Mouse (Mus musculus): Measurements from ENCODE around the gene Tmem29. TPM values are rescaled to one million over a fixed set of nuclear protein-coding genes. Genes with fewer than 3 reads are reported as not detected.

Tmem29 gene
- polyA plus RNA-seq, 1 experiment: 19.0 TPM

DNA sequence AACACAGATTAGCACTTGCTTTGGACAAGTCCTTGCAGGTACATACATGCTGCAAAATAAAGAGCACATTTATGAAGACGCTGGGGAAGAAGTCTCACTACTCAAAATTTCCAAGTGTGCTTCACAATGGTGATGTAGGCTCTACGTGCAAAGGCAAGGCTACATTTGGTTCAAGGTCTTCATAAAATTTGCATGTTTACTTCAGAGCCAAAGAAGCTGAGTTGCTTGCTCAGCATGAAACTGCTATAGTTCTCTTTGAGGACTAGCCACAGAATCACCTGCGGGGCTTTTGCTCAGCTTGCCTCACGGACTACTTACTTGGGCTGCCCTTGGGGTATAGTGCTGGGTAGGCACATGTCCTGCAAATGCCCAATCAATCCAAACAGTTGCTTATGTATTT, 45.4 kb downstream of the Tmem29 start:
- Histone ChIP-seq H3K4me3 (ENCODE audit: insufficient read depth, low read depth, low read length) (no peak overlapping the region), H3K27ac (replicated peaks; ENCODE audit: low read depth, low read length) (no peak overlapping the region), H3K4me1 (ENCODE audit: control insufficient read depth, insufficient read depth, insufficient read length, low read length) (no peaks in the 10 kb centered on the region)

Other genes with a start within 250 kb of the Tmem29 start
- 2.2 and 18.3 TPM in 2 replicates for gene Alas2, start 88.2 kb upstream of the Tmem29 start, polyA plus RNA-seq (2012; ENCODE audit: insufficient read depth, insufficient read length, missing spikeins)
- 34.1 and 34.2 TPM in 2 replicates for gene Pfkfb1, start 129.1 kb upstream of the Tmem29 start, polyA plus RNA-seq (2012; ENCODE audit: insufficient read depth, insufficient read length, missing spikeins)
- 5.9 and 13.2 TPM in 2 replicates for gene Apex2, start 130.7 kb upstream of the Tmem29 start, polyA plus RNA-seq (2012; ENCODE audit: insufficient read depth, insufficient read length, missing spikeins)
- gene Tro, start 198.4 kb upstream of the Tmem29 start, polyA plus RNA-seq (2012; ENCODE audit: insufficient read depth, insufficient read length, missing spikeins): not detected in 2 replicates